Mouse (Mus musculus) MEL (cell line): ENCODE measurements around the gene Coil. TPM values are rescaled to one million over a fixed set of nuclear protein-coding genes. Genes with fewer than 3 reads are reported as not detected.

ENCODE experiments used
- DNase-seq: peaks from one replicate; pipeline ENCODE4 v3.0.0; 2011; ENCODE audit warnings: low read depth, low spot score
- H3K27ac ChIP-seq: 2 replicates; pipeline ENCODE4 v1.5.1; 2012; ENCODE audit warnings: low read depth, mild to moderate bottlenecking, control low read depth, low read length, moderate library complexity; ENCODE audit not compliant: control insufficient read depth
- H3K27me3 ChIP-seq, 2 experiments: fragments of 150-350 bp in 1 of 2; sonication (generic) in 1 of 2; 2 replicates each; pipeline ENCODE4 v1.6.1; 2012; ENCODE audit warnings: low read length in 2 of 2, mild to moderate bottlenecking in 2 of 2, improper control_type of control experiment in 1 of 2, moderate library complexity in 1 of 2; ENCODE audit not compliant: insufficient read depth in 2 of 2, control insufficient read depth in 1 of 2
- H3K36me3 ChIP-seq, 2 experiments: 2 replicates each; pipeline ENCODE4 v1.6.1; 2012 to 2014; ENCODE audit warnings: low read length in 2 of 2, improper control_type of control experiment in 1 of 2, inconsistent platforms in 1 of 2, mild to moderate bottlenecking in 1 of 2; ENCODE audit not compliant: insufficient read depth in 2 of 2, control insufficient read depth in 1 of 2
- H3K4me1 ChIP-seq, 2 experiments: fragments of 150-350 bp in 1 of 2; sonication (generic) in 1 of 2; 2 replicates each; pipeline ENCODE4 v1.6.1; 2012; ENCODE audit warnings: low read length in 2 of 2, improper control_type of control experiment in 1 of 2, mild to moderate bottlenecking in 1 of 2; ENCODE audit not compliant: insufficient read depth in 2 of 2, control insufficient read depth in 1 of 2
- H3K4me3 ChIP-seq, 2 experiments: fragments of 150-350 bp in 1 of 2; sonication (generic) in 1 of 2; 2 replicates each; pipeline ENCODE4 v1.5.1; 2012; ENCODE audit warnings: low read depth in 2 of 2, low read length in 2 of 2, mild to moderate bottlenecking in 2 of 2, moderate library complexity in 2 of 2, control low read depth in 1 of 2, improper control_type of control experiment in 1 of 2; ENCODE audit not compliant: control insufficient read depth in 1 of 2, insufficient read depth in 1 of 2
- H3K79me2 ChIP-seq: 2 replicates; pipeline ENCODE4 v1.6.1; 2012; ENCODE audit warnings: mild to moderate bottlenecking, low read length, moderate library complexity; ENCODE audit not compliant: control insufficient read depth, poor library complexity, insufficient read depth
- H3K9ac ChIP-seq: 2 replicates; pipeline ENCODE4 v1.6.1; 2012; ENCODE audit warnings: low read depth, mild to moderate bottlenecking, control low read depth, low read length, moderate library complexity; ENCODE audit not compliant: control insufficient read depth, poor library complexity, severe bottlenecking
- H3K9me3 ChIP-seq: fragments of 150-350 bp; sonication (generic); replicated peaks from 2 replicates; pipeline ENCODE4 v1.6.1; 2012; ENCODE audit warnings: mild to moderate bottlenecking, low read length, improper control_type of control experiment, moderate library complexity; ENCODE audit not compliant: insufficient read depth
- CHD2 ChIP-seq: IDR thresholded peaks from 2 replicates; pipeline ENCODE4 v1.6.1; 2011; ENCODE audit warnings: low read length, improper control_type of control experiment
- CTCF ChIP-seq, 3 experiments: IDR thresholded peaks in 2 of 3; conservative IDR thresholded peaks in 1 of 3; 2 replicates each; pipeline ENCODE4 v1.5.1; 2011 to 2012; ENCODE audit warnings: low read length in 3 of 3, low read depth in 2 of 3, mild to moderate bottlenecking in 2 of 3, improper control_type of control experiment in 1 of 3, inconsistent platforms in 1 of 3, mixed read lengths in 1 of 3, moderate library complexity in 1 of 3; ENCODE audit not compliant: control insufficient read depth in 1 of 3, insufficient read depth in 1 of 3, poor library complexity in 1 of 3, severe bottlenecking in 1 of 3
- ELF1 ChIP-seq: IDR thresholded peaks from 2 replicates; pipeline ENCODE4 v1.6.1; 2014; ENCODE audit warnings: low read depth, mild to moderate bottlenecking, inconsistent platforms, low read length, improper control_type of control experiment, moderate library complexity
- EP300 ChIP-seq, 2 experiments: IDR thresholded peaks; 2 replicates each; pipeline ENCODE4 v1.6.1; 2011; ENCODE audit warnings: improper control_type of control experiment in 2 of 2, low read length in 2 of 2, low read depth in 1 of 2, mild to moderate bottlenecking in 1 of 2
- ETS1 ChIP-seq: IDR thresholded peaks from 2 replicates; pipeline ENCODE4 v1.6.1; 2012; ENCODE audit warnings: low read depth, mild to moderate bottlenecking, inconsistent platforms, low read length, improper control_type of control experiment, moderate library complexity
- GATA1 ChIP-seq: IDR thresholded peaks from 2 replicates; pipeline ENCODE4 v1.6.1; 2011; ENCODE audit warnings: low read depth, low read length, improper control_type of control experiment
- HCFC1 ChIP-seq: IDR thresholded peaks from 2 replicates; pipeline ENCODE4 v1.6.1; 2012; ENCODE audit warnings: low read depth, mild to moderate bottlenecking, inconsistent platforms, low read length, improper control_type of control experiment, moderate library complexity
- JUND ChIP-seq: IDR thresholded peaks from 2 replicates; pipeline ENCODE4 v1.6.1; 2011; ENCODE audit warnings: low read depth, mild to moderate bottlenecking, improper control_type of control experiment, low read length
- MAX ChIP-seq: IDR thresholded peaks from 2 replicates; pipeline ENCODE4 v1.6.1; 2011; ENCODE audit warnings: low read length, improper control_type of control experiment
- MAZ ChIP-seq: IDR thresholded peaks from 2 replicates; pipeline ENCODE4 v1.6.1; 2012; ENCODE audit warnings: low read depth, mild to moderate bottlenecking, inconsistent platforms, low read length, improper control_type of control experiment
- MXI1 ChIP-seq: IDR thresholded peaks from 2 replicates; pipeline ENCODE4 v1.6.1; 2011; ENCODE audit warnings: mild to moderate bottlenecking, low read depth, low read length, improper control_type of control experiment
- MYB ChIP-seq: IDR thresholded peaks from 2 replicates; pipeline ENCODE4 v1.6.1; 2011; ENCODE audit warnings: mild to moderate bottlenecking, low read depth, low read length, improper control_type of control experiment
- POLR2AphosphoS2 ChIP-seq: IDR thresholded peaks from 2 replicates; pipeline ENCODE4 v1.6.1; 2011; ENCODE audit warnings: low read length, improper control_type of control experiment
- POLR2AphosphoS5 ChIP-seq: IDR thresholded peaks from 2 replicates; pipeline ENCODE4 v1.6.1; 2012; ENCODE audit warnings: low read depth, borderline replicate concordance, mild to moderate bottlenecking, inconsistent platforms, low read length, moderate library complexity, mixed read lengths
- RAD21 ChIP-seq: IDR thresholded peaks from 2 replicates; pipeline ENCODE4 v1.6.1; 2011; ENCODE audit warnings: mild to moderate bottlenecking, low read depth, low read length, improper control_type of control experiment
- RCOR1 ChIP-seq: IDR thresholded peaks from 2 replicates; pipeline ENCODE4 v1.6.1; 2012; ENCODE audit warnings: low read depth, mild to moderate bottlenecking, inconsistent platforms, low read length, improper control_type of control experiment
- SIN3A ChIP-seq: IDR thresholded peaks from 2 replicates; pipeline ENCODE4 v1.6.1; 2012; ENCODE audit warnings: low read length, improper control_type of control experiment, inconsistent platforms
- SMC3 ChIP-seq: IDR thresholded peaks from 2 replicates; pipeline ENCODE4 v1.6.1; 2011; ENCODE audit warnings: low read depth, low read length, improper control_type of control experiment
- TBP ChIP-seq: IDR thresholded peaks from 2 replicates; pipeline ENCODE4 v1.8.0; 2011; ENCODE audit warnings: low read depth, low read length, improper control_type of control experiment
- TCF12 ChIP-seq: IDR thresholded peaks from 2 replicates; pipeline ENCODE4 v1.6.1; 2014; ENCODE audit warnings: low read depth, mild to moderate bottlenecking, inconsistent platforms, low read length, improper control_type of control experiment, moderate library complexity
- UBTF ChIP-seq: IDR thresholded peaks from 2 replicates; pipeline ENCODE4 v1.6.1; 2012; ENCODE audit warnings: low read depth, mild to moderate bottlenecking, inconsistent platforms, low read length, improper control_type of control experiment, moderate library complexity, borderline replicate concordance; ENCODE audit not compliant: insufficient read depth
- USF1 ChIP-seq: IDR thresholded peaks from 2 replicates; pipeline ENCODE4 v1.6.1; 2014; ENCODE audit warnings: low read depth, mild to moderate bottlenecking, inconsistent platforms, low read length, improper control_type of control experiment, moderate library complexity
- USF2 ChIP-seq, 2 experiments: IDR thresholded peaks; 2 replicates each; pipeline ENCODE4 v1.6.1; 2011 to 2012; ENCODE audit warnings: improper control_type of control experiment in 2 of 2, low read length in 2 of 2, borderline replicate concordance in 1 of 2, inconsistent platforms in 1 of 2, low read depth in 1 of 2, mild to moderate bottlenecking in 1 of 2; ENCODE audit not compliant: insufficient read depth in 1 of 2
- ZC3H11A ChIP-seq: IDR thresholded peaks from 2 replicates; pipeline ENCODE4 v1.6.1; 2012; ENCODE audit warnings: low read depth, mild to moderate bottlenecking, inconsistent platforms, low read length, improper control_type of control experiment
- ZKSCAN1 ChIP-seq: IDR thresholded peaks from 2 replicates; pipeline ENCODE4 v1.6.1; 2012; ENCODE audit warnings: low read depth, mild to moderate bottlenecking, inconsistent platforms, low read length, improper control_type of control experiment, moderate library complexity
- polyA plus RNA-seq, 2 experiments: library from polyadenylated mRNA; stranded (reverse) in 1 of 2; unstranded in 1 of 2; fragments of >175 nt in 1 of 2; fragments of >200 nt in 1 of 2; gene quantifications; 2 replicates each; pipeline versions ENCODE4 v1.2.1 to v1.2.4; 2012; ENCODE audit warnings: low replicate concordance in 2 of 2, low read depth in 1 of 2; ENCODE audit not compliant: insufficient read length in 2 of 2, insufficient read depth in 1 of 2, missing spikeins in 1 of 2
- total RNA-seq: library from RNA; depleted of rRNA; stranded (reverse); fragments of 300-350 nt; gene quantifications from 2 replicates; pipeline ENCODE4 v1.2.3, GENCODE M21; 2012

Coil gene
- total and polyA plus RNA-seq, 3 experiments: 24.4 to 32.6 TPM; not detected in 1

GRCm38 (mm10) chr11:89030552-89030951 lies 60.5 kb downstream of the Coil start:
- H3K36me3 ChIP-seq: peaks cover 0 to 12% of the 10 kb centered on the region in 2 experiments; a peak in 2 of 4 replicates
- no peaks in the 10 kb centered on the region for H3K79me2 ChIP-seq

GRCm38 (mm10) chr11:89031189-89031588 lies 61.1 kb downstream of the Coil start:
- no peak overlapping the region for H3K27ac ChIP-seq

More at GRCm38 (mm10) chr11:89030552-89030951, 60.5 kb downstream of the Coil start:
- H3K9me3 ChIP-seq: no peaks in the 10 kb centered on the region
- DNase-seq: no peak
- TF ChIP-seq HCFC1: no peak
- TF ChIP-seq POLR2AphosphoS2: no peak
- TF ChIP-seq USF2 (IDR thresholded peaks at IDR 0.05; ENCODE audit: borderline replicate concordance in 1 of 2, insufficient read depth in 1 of 2, low read depth in 1 of 2, low read length in 2 of 2): no peak
- no peak for TF ChIP-seq ELF1
- no peak for TF ChIP-seq TCF12
- TF ChIP-seq GATA1: no peak
- TF ChIP-seq SMC3: no peak
- no peak for TF ChIP-seq CHD2
- TF ChIP-seq TBP: no peak
- no peak for TF ChIP-seq SIN3A
- TF ChIP-seq JUND: no peak
- TF ChIP-seq MAX: no peak
- no peak for TF ChIP-seq CTCF (IDR thresholded peaks at IDR 0.05 in 2 of 3, conservative IDR thresholded peaks at IDR 0.05 in 1 of 3; ENCODE audit: control insufficient read depth in 1 of 3, insufficient read depth in 1 of 3, low read depth in 2 of 3, low read length in 3 of 3, poor library complexity in 1 of 3, severe bottlenecking in 1 of 3)
- no peak for TF ChIP-seq EP300 (IDR thresholded peaks at IDR 0.05; ENCODE audit: low read depth in 1 of 2, low read length in 2 of 2)
- TF ChIP-seq ETS1: no peak
- TF ChIP-seq RCOR1: no peak
- TF ChIP-seq POLR2AphosphoS5: no peak
- TF ChIP-seq RAD21: no peak
- TF ChIP-seq MXI1: no peak
- H3K27ac ChIP-seq: no peak overlapping the region
- H3K4me3 ChIP-seq: no peak overlapping the region
- H3K4me1 ChIP-seq: peaks cover 8 to 16% of the 10 kb centered on the region in 2 experiments
- H3K9ac ChIP-seq: no peak overlapping the region
- no peaks in the 10 kb centered on the region for H3K27me3 ChIP-seq

More at GRCm38 (mm10) chr11:89031189-89031588, 61.1 kb downstream of the Coil start:
- no peak overlapping the region for H3K4me3 ChIP-seq
- no peak for TF ChIP-seq ZC3H11A
- no peak for TF ChIP-seq ZKSCAN1
- no peak for TF ChIP-seq EP300 (IDR thresholded peaks at IDR 0.05; ENCODE audit: low read depth in 1 of 2, low read length in 2 of 2)
- no peak for TF ChIP-seq MAZ
- TF ChIP-seq CTCF (IDR thresholded peaks at IDR 0.05 in 2 of 3, conservative IDR thresholded peaks at IDR 0.05 in 1 of 3; ENCODE audit: control insufficient read depth in 1 of 3, insufficient read depth in 1 of 3, low read depth in 2 of 3, low read length in 3 of 3, poor library complexity in 1 of 3, severe bottlenecking in 1 of 3): no peak
- no peak for TF ChIP-seq RAD21
- no peak for TF ChIP-seq POLR2AphosphoS5
- no peak for TF ChIP-seq USF1
- no peak for TF ChIP-seq UBTF
- TF ChIP-seq MYB: no peak
- TF ChIP-seq, all 39 proteins: peak for 0
- no peak for DNase-seq
- Histone ChIP-seq H3K27me3 (no peaks in the 10 kb centered on the region), H3K9me3 (no peaks in the 10 kb centered on the region), H3K4me1 (peaks cover 8 to 16% of the 10 kb centered on the region in 2 experiments), H3K79me2 (no peaks in the 10 kb centered on the region), H3K36me3 (peaks cover 0 to 12% of the 10 kb centered on the region in 2 experiments; a peak in 2 of 4 replicates), H3K9ac (no peak overlapping the region)
